Mouse (Mus musculus): ENCODE data around the gene Cela3b.
A peak's percentile ranks its signal among the peaks of the same experiment; 100 is the strongest.
"Not testable (repeated sequence)": the region's sequence is repeated elsewhere in the genome, so short reads cannot be mapped to it uniquely, and the experiment has no call there.

Cela3b gene

DNA sequence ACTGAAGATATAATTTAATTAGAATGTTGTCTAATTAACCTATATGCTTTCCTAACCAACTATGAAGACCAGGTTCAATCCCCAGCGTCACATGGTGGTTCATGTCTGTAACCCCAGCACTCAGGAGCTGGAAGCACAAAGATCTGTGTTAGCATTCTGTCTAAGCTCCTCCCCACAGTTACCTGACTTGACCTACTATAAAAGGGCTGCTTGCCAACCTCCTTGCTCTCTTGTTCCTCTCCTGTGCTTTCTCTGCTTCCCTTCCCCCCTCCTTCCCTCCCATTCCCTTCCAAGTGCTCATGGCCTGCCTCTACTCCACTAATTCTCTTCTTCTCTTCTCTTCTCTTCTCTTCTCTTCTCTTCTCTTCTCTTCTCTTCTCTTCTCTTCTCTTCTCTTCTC, 15.4 kb downstream of the Cela3b start:
- DNase-seq (ENCODE audit: low spot score): no peak

DNA sequence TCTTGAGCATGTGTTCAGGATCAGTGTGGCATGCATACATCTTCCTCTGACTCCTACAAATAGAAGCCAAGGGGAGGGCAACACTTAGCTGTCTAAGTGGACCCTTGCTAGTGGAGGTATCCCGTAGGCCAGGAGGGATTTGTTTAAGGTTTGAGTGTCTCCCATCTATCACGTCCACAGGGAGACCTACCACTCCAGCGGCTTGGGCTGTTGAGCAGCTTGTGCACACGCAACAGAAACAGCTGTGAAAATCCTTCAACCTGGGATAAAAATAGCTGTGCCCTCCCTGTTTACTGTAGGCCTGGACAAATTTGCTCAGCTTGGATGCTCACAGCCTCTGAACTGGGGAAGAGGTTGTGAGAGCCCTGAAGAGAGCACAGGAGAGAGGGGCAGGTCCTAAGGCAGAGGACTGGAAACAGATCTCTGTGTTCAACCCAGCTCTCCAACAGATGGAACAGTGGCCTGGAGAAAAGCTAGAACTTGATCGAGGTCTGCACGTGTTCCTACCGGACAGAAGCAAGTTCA, 18.1 kb downstream of the Cela3b start:
- DNase-seq (ENCODE audit: low spot score): not testable (repeated sequence)

DNA sequence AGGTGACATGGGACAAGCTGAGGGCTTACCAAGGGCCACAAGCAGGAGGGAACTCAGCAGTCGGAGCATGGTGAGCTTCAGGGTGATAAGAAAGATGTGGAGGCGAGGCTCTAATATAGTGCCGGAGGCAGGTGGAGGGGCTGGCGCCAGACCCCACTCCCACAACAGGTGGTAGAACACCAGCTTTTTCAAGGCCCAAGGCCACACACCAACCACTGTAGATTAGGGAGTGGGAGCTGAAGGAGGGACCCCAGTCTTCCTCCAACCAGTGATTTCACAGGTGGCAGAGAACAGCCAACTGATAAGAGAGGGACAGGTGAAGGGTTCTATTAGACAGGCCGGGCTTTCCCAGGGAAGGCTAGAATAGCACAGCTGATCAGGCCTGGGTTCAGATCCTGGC, 20.6 kb downstream of the Cela3b start, which contains the start of gene Cela3a:
Gene Cela3a, minus strand, starts transcription at position 101 of the 400 bp plus-strand sequence.
- no peak for DNase-seq (ENCODE audit: low spot score)

DNA sequence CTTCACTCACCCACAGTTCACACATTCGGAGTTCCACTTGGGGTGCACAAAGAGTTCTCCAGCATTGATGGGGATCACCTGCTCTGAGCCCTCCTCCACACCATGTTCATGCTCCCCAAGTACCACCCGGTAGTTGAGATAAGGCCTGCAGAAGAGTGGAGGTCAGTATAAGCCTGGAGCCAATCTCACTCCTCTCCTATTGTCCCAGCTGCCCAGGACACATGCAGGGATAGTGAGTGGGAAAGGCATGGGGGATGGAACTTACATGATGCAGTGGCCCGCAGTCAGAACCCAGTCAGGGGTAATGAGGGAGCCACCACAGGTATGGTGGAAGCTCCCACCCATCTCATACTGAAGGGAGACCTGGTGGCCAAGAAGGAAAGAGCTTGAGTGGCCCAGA, 24.8 kb downstream of the Cela3b start:
- DNase-seq (ENCODE audit: low spot score): no peak

DNA sequence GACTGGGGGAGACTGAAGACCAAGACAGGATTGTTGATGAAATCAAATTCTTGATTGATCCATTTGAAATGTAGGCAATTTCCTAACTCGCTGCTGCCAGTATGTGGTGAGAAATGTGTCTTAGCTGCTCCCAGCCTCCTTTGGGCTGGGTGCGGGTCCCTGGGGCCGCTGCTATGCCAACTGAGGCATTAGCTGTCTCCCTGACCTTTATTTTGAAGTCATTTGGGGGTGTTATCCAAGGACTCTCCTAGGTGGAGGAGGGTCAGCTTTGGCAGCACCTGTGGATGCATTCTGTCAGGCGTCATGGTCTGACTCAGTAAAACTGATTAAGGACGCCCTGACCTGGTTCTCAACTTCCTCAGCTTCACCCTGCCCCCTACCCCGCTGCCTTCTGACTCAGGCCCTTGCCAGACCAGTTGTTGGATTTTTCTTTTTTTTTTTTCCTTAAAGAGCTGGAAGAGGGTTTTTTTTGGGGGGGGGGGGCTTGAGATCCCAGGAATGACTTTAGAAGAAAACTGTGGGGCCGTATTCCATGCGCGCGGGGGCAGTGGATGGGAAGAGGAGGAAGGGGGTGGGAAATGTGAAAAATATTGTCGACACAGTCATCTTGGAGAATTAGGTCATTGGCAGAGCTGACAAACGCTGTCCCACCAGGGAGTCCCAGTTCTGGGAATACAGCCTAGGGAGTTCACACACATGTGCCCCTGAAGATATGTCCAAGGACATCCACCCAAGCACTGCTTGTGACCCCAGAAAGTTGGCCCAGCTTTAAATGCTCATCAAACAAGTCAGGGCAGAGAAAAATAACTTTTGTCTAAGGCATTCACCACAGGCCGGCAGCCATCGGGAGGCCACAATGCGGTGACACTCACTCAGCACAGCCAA, 33.5 kb downstream of the Cela3b start:
- DNase-seq (ENCODE audit: low spot score): peak; percentile 11

DNA sequence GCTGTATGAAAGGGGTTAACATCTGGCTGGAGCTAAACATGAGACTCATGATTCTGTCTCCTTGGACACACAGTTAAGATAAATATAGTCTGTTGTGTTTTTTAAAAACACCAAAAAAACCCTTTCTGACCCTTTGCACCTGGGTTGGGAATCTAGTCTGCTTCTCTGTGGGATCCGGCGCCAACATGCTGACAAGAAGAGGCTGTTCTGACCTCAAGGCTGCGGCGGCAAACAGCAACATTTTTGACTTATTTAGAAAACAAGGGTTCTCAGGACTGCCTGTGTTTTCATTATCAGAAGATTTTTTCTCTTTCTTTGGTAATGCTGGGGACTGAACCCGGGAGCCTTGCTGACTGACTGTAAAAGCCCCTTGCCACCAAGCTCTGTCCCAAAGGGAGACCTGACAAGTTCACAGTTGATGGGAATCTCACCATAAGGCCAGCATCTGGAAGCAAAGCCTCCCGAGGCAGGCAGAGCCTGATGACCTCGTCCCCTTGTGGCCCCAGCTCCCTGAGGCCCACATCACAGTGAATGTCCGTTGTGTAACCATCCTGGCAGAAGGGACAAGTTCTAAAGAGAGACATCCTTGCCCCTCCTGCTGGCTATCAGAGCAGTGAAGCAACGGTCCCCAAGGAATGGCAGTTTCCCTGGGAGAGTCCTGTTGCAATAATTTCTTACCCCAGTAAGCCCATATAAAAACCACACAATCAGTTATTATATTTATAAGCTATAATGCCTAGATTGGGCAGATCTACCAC, 36.8 kb downstream of the Cela3b start:
- no peak for DNase-seq (ENCODE audit: low spot score)

DNA sequence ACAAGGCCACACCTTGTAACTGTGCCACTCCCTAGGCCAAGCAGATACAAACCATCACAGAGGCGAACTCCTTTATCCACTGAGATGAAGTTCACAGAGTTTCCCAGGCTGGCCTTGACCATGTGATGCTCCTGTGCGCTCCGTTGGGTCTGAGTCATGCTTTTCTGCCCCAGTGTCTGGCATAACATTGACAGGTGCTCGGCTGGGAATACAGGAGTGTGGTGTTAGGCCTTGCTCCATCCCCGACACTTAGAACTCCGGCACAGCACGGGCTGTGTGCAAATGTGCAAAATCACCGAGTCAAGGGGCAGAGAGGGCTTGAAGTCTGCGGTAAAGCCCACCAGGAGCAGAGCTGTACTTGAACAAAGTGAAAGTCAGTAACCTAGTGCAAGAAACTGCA, 37.5 kb downstream of the Cela3b start:
- DNase-seq (ENCODE audit: low spot score): no peak

DNA sequence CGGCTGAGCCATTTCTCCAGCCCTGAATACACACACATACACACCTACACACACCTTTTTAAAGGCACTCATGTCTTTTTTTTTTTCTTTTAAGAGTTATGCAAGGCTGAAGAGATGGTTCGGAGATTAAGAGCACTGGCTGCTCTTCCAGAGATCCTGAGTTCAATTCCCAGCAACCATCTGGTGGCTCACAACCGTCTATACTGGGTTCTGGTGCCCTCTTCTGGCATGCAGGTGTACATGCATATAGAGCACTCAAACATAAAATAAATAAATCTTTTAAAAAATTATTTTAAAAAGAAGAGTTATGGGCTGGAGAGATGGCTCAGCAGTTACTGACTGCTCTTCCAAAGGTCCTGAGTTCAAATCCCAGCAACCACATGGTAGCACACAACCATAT, 39.1 kb downstream of the Cela3b start:
- DNase-seq (ENCODE audit: low spot score): no peak

DNA sequence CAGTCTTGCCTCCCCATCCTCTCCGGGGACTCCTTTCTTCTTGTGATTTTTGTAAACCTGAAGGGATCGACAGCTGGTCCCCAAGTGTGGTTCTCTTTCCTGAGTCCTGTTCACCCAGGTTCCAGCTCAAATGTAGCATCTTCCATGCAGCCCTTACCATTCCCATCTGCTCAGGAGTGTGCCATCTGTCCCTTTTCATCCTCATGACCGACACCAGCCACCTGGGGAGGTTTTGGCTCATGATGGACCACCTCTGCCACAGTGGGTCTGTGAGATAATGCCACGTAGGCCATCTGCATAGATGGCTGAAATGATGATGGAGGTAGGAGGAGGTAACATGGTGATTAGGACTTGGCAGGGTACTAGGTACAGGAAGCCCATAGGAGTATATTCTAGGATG, 40.1 kb downstream of the Cela3b start:
- DNase-seq (ENCODE audit: low spot score): no peak

DNA sequence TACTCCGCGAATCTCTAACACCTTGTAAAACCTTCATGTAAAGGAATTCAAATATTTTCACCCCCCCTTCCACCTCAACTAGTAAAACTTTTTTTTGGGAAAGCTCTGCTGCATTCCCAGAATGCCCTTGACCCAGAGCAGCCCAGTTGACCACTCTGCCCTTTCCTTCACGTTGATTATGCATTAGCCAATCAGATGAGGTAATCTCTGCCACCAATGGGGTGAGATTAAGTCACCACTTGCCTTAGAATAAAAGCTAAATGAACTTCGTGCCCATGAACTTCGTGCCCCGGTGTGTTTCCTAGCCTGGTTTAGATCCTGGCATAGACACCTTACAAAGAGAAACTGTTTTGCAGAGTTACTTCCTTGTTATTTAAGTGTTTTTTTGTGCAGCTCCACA, 41.4 kb downstream of the Cela3b start:
- no peak for DNase-seq (ENCODE audit: low spot score)

DNA sequence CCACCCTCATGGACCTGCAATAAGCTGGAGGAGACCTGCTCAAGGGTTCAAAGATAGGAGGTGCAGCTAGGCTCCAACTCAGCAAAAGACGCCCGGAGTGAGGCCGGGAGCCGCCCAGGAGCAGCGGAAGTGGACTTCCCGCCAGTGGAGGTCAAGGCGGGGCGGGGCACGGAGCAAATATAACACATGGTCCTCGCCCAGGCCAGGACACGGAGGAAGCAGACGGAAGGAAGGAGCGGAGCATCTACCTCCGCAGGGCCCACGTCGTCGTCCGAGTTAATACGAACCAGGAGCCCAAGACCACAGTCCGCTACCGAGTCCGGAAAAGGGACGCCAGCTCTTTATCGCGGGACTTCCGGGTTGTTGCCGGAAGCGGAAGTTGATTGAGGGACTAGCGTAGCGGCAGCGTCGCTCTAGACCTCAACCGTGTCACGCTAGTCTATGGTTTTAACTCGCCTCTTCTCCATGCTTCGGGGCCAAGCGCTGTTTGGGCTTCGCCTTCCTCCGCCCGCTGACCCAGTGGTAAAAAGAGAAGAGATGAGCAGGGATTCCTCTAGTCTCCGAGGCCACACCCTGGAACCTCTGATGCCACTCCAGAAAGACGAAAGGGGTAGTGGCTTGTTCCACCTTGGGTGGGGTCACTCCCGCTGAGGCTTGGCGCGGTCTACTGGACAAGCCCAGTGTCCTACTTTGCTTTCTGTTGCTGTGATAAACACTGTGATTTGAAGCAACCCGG, 42.1 kb downstream of the Cela3b start:
- DNase-seq (ENCODE audit: low spot score): peak; percentile 72

DNA sequence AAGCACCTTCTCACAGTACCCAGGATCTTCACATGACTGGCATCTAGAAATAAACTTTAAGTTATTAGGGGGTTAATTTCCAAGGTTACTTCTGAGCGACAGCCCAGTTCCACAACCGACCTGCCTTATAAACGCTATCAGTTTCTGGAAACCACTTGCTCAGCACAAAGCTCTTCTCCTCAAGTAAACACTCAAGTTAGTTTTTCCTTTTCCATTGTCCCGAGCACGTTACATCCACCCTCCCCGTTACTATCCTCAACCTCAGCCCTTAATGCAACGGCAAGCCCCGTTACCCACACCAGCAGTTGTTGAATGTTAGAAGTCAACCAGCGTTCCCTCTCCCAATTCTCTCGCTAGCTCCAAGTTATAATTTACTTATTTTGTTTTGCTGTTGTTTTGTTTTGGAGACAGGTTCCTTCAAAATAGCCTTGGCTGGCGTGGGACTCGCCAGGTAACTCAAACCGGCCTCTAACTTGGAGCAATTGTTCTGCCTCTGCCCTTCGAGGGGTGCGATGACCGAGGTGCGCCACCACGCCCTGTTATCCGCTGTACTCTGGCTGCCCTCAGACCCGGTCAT, 42.8 kb downstream of the Cela3b start:
- DNase-seq (ENCODE audit: low spot score): no peak

DNA sequence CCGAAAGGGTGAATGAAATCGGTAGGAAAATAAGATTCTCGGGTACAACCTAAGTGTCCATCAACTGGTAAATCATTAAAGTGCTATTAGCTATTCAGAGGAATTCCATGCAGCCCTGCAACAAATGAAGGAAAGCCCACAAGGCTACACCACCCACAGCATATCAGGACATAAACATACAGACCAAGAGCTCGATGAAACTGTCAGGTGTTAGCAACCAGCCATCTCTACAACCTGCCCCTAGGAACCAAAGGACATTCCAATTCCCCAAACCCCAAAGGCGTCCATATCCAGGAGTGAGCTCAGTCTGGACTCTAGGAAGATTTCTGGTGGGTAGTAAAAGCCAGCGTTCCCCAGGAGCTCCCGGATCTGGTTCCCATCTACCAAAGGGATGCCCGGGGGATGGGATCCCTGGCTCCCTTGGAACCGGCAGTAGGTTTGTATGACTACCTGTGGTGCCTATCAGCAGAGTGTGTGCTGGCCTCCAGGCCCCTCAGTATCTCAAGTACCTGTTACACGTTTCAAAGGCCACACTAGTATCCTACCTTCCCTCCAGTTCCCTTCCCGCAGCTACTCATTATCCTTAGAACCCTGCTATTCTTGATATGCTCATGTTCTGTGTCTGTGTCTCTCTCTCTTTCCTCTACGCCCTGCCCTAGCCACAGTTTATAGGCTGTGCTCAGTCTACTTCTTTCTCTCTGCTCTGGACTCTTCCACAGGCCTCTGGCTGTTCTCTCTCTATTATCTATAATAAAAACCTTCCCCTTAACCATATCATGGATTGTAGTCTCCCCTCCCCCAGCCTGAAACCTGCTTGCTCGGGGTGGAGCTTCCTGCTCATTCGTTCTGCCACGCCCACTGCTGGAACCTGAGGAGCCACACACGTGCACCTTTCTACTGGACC, 49.4 kb downstream of the Cela3b start:
- DNase-seq (ENCODE audit: low spot score): no peak

DNA sequence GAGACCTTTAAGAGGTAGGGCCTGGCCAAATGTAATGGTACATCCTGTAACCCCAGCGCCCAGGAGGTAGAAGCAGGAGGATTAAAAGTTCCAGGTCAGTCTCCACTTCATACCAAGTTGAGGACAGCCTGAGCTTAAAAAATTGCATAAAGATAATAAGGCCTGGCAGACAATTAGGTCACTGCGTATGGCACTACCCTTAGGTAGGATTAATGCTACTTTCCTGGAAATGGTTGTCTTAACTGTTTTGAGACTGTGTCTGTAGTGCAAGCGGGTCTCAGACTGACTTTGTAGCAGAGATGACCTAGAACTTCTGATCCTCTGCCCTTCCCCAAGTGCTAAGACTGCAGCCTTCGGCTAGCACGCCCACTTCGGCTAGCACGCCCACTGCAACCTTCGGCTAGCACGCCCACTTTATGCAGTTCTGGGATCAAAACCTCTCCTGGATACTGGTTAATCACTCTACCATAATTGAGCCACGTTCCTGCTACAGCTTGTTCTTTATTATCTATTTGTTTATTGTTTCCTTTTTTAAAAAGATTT, 50.6 kb downstream of the Cela3b start:
- DNase-seq (ENCODE audit: low spot score): no peak

DNA sequence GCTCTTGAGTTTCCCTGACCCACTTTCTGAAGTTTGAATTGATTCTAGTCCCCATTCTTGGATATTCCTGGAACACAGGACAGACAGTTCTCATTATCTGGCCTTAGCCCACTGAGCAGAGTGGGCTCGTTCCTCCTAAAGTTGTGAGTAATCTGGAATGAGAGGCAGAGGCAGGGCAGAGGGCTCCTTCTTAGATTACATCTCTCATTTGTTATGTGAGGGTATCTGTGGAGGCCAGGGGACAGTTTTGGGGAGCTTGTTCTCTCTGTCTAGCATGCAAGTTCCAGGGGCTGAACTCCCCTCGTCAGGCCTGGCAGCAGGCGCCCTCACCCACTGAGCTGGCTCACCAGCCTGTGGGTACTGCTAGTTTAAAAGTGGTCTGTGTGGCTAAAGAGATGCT, 51.3 kb downstream of the Cela3b start:
- no peak for DNase-seq (ENCODE audit: low spot score)

DNA sequence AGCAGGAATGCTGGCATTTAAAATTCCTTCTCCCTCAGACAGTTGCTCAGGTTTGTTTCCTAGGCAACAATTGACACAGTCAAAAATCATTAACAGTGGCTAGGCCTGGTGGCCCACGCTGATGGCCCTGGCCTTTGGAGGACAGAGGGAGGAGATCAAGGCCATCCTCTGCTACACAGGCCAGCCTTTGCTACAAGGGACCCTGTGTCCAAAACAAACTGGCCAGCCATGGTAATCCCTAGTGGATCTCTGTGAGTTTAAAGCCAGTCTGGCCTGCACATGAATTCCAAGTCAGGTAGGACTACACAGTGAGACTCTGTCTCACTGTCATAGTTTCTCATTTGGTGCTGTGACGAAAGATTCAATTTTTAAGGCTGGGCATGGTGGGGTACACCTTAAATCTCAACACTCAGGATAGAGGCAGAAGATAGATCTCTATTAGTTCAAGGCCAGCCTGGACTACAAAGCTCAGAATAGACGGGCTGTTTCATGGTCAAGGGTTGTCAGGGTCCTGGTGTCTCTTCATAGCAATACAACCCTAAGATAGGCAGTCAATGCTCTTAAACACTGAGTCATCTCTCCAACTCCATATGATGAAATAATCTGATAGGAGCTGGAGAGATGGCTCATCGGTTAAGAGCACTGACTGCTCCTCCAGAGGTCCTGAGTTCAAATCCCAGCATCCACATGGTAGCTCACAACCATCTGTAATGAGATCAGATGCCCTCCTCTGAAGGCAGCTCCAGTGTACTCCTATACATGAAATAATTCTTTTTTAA, 52.6 kb downstream of the Cela3b start:
- DNase-seq (ENCODE audit: low spot score): no peak

DNA sequence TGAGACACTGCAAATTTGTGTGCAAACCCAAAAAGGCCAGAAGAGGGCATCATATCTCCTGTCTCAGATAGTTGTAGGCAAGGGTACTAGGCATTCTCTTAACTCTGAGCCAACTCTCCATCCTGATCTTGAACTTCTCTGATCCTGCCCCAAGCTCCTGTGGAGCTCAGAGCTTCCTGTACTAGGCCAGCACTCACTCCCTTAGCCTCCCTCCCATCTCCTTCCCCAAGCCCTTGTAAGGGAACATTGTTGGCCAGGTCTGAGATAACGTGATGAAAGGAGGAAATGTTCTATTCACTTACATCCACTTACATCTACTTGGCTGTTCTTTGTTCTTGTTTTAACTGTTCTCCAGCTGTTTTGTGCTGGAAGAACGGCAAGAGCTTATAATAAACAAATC, 53.6 kb downstream of the Cela3b start:
- no peak for DNase-seq (ENCODE audit: low spot score)

DNA sequence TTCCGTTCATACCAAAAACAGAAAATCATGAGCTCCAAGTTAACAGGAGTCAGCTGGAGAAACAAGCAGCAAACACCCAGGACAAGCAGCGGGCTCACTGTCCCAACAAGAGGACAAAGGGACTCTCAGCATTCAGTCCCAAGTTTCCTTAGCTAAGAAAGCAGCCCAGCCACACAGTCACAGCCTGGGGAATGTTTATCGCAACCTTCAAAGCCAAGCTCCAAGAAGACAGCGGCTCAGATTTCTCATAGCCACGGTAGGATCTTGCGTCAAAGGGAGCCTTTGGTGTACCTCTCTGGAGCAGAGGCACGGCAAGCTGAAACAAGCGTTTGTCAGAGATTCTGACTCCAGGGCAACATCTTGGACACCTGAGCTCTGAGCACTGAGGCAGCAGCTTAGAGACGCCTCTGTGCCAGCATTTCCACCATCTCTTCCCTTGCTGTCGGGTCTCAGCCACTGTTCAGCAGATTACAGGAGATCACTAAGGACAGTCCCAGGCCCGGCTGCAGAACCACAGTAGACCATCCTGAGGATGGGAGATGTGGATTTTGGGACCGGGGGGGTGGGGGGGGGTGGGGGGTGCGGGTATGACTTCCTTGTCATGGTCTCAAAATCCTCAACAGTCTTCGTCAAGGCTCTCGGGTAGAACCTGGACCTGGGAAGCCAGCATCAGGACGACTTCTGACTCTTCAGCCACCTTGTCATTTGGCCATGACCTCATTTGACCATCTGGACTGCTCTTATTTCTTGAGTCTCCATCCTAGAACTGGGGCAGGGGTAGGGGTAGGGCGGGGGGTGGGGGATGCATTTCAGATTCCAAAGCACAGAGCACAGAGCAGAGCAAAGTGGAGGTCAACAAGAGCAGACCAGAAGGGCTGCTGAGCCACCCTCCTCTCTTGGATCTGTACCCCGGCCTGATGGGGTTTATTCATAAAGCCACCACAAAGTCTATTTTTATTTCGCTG, 54.7 kb downstream of the Cela3b start:
- no peak for DNase-seq (ENCODE audit: low spot score)

DNA sequence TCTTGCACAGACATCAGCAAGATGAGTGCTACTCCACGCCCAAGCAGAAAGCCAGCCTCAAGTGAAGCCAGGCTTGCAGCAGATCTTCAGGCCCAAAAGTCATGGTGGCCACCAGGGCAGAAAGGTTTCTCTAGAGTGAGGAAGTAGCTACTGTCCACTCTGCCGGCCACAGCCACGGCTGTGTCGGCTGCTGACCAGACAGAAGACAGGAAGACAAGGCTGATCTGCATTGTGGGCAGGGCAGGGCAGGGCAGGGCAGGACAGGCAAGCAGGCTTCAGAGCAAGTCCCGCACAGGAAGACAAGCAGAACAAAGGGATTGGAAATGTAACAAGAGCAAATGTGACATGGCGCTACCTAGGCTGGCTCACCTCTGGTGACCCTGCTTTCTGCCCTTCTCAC, 56.6 kb downstream of the Cela3b start:
- DNase-seq (ENCODE audit: low spot score): no peak

Data from ovary, postnatal 10 days (tissue).